Mouse (Mus musculus): Measurements from ENCODE around the gene Swap70. TPM values are rescaled to one million over a fixed set of nuclear protein-coding genes. Genes with fewer than 3 reads are reported as not detected.

Swap70 gene
- total and polyA plus RNA-seq, 3 experiments, result 56.0 to 233 (median 78.3) TPM

- peak; percentile 83 for ATAC-seq (ENCODE audit: extremely low read depth, insufficient number of reproducible peaks, low FRiP score, poor library complexity, severe bottlenecking)
- H3K4me3 ChIP-seq (ENCODE audit: low read depth, low read length), result no peak overlapping the region
Observed at GRCm38 (mm10) chr7:110241472-110242289, 20.2 kb downstream of the Swap70 start.

GRCm38 (mm10) chr7:110242290-110242581 lies 20.7 kb downstream of the Swap70 start:
- ATAC-seq (ENCODE audit: extremely low read depth, insufficient number of reproducible peaks, low FRiP score, poor library complexity, severe bottlenecking), result no peak
- peak overlapping the region; percentile 49; the same call in 1 of the 2 replicates for H3K4me3 ChIP-seq (ENCODE audit: low read depth, low read length)

More at GRCm38 (mm10) chr7:110241472-110242289, 20.2 kb downstream of the Swap70 start:
- DNase-seq (ENCODE audit: low spot score), result peak; percentile 18
- H3K9me3 ChIP-seq (replicated peaks), result no peaks in the 10 kb centered on the region
- peaks cover 52% of the 10 kb centered on the region for H3K4me1 ChIP-seq (ENCODE audit: insufficient read depth, low read depth, low read length)
- no peaks in the 10 kb centered on the region for H3K27me3 ChIP-seq (ENCODE audit: insufficient read depth, low read length)
- peaks cover 52% of the 10 kb centered on the region for H3K36me3 ChIP-seq (replicated peaks)
- TF ChIP-seq TAL1 (conservative IDR thresholded peaks at IDR 0.05; ENCODE audit: low read depth, low read length), result no peak

GRCm38 (mm10) chr7:110245128-110245527 lies 23.6 kb downstream of the Swap70 start:
- ATAC-seq (ENCODE audit: extremely low read depth, insufficient number of reproducible peaks, low FRiP score, poor library complexity, severe bottlenecking), result no peak
- DNase-seq (ENCODE audit: low spot score), result no peak
- H3K4me3 ChIP-seq (ENCODE audit: low read depth, low read length), result no peak overlapping the region
- TF ChIP-seq CTCF (IDR thresholded peaks at IDR 0.05; ENCODE audit: low read depth, low read length) (no peak), GATA1 (IDR thresholded peaks at IDR 0.05; ENCODE audit: borderline replicate concordance, low read length) (no peak), POLR2AphosphoS5 (IDR thresholded peaks at IDR 0.05; ENCODE audit: insufficient replicate concordance, low read depth, low read length) (no peak), TAL1 (conservative IDR thresholded peaks at IDR 0.05; ENCODE audit: low read depth, low read length) (no peak), GATA2 (IDR thresholded peaks at IDR 0.05; ENCODE audit: borderline replicate concordance, low read depth, low read length) (no peak)
- H3K36me3 ChIP-seq (replicated peaks), result peaks cover 74% of the 10 kb centered on the region
- peaks cover 33% of the 10 kb centered on the region for H3K4me1 ChIP-seq (ENCODE audit: insufficient read depth, low read depth, low read length)
- H3K9me3 ChIP-seq (replicated peaks), result no peaks in the 10 kb centered on the region
- no peaks in the 10 kb centered on the region for H3K27me3 ChIP-seq (ENCODE audit: insufficient read depth, low read length)

More at GRCm38 (mm10) chr7:110242290-110242581, 20.7 kb downstream of the Swap70 start:
- DNase-seq (ENCODE audit: low spot score), result no peak
- Histone ChIP-seq H3K36me3 (replicated peaks) (peaks cover 57% of the 10 kb centered on the region), H3K9me3 (replicated peaks) (no peaks in the 10 kb centered on the region), H3K4me1 (ENCODE audit: insufficient read depth, low read depth, low read length) (peaks cover 47% of the 10 kb centered on the region), H3K27me3 (ENCODE audit: insufficient read depth, low read length) (no peaks in the 10 kb centered on the region)
- no peak for TF ChIP-seq GATA1 (IDR thresholded peaks at IDR 0.05; ENCODE audit: borderline replicate concordance, low read length)
- no peak for TF ChIP-seq GATA2 (IDR thresholded peaks at IDR 0.05; ENCODE audit: borderline replicate concordance, low read depth, low read length)
- TF ChIP-seq CTCF (IDR thresholded peaks at IDR 0.05; ENCODE audit: low read depth, low read length), result no peak
- TF ChIP-seq POLR2AphosphoS5 (IDR thresholded peaks at IDR 0.05; ENCODE audit: insufficient replicate concordance, low read depth, low read length), result no peak
- TF ChIP-seq TAL1 (conservative IDR thresholded peaks at IDR 0.05; ENCODE audit: low read depth, low read length), result no peak

- no peak for ATAC-seq (ENCODE audit: extremely low read depth, insufficient number of reproducible peaks, low FRiP score, poor library complexity, severe bottlenecking)
- H3K36me3 ChIP-seq (replicated peaks), result peaks cover 77% of the 10 kb centered on the region
- no peak for DNase-seq (ENCODE audit: low spot score)
Observed at GRCm38 (mm10) chr7:110246526-110246925, 25.0 kb downstream of the Swap70 start.

DNA sequence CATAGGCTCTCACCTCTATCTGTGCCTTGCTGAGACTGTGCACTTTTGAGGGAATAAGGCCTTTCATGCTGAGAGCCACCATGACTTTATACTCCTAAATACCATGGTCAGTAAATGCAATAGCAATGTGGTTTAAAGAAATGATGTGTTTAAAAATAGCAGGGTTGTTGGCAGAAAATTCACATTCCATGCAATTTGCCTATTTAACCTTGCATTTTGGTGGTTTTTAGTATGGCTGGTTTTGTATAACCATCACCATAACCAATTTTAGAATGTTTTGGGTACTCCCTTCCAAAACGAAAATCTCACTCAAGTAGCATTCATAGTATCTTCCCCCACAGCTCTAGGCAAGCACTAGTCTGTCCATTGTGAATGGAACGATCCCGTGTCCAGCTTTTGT lies 26.3 kb downstream of the Swap70 start:
- DNase-seq (ENCODE audit: low spot score) (no peak), ATAC-seq (ENCODE audit: extremely low read depth, insufficient number of reproducible peaks, low FRiP score, poor library complexity, severe bottlenecking) (no peak)
- Histone ChIP-seq H3K4me1 (ENCODE audit: insufficient read depth, low read depth, low read length) (peaks cover 19% of the 10 kb centered on the region), H3K36me3 (replicated peaks) (peaks cover 82% of the 10 kb centered on the region), H3K4me3 (ENCODE audit: low read depth, low read length) (no peak overlapping the region), H3K9me3 (replicated peaks) (no peaks in the 10 kb centered on the region), H3K27me3 (ENCODE audit: insufficient read depth, low read length) (no peaks in the 10 kb centered on the region)
- TF ChIP-seq CTCF (IDR thresholded peaks at IDR 0.05; ENCODE audit: low read depth, low read length) (no peak), POLR2AphosphoS5 (IDR thresholded peaks at IDR 0.05; ENCODE audit: insufficient replicate concordance, low read depth, low read length) (no peak), TAL1 (conservative IDR thresholded peaks at IDR 0.05; ENCODE audit: low read depth, low read length) (no peak), GATA2 (IDR thresholded peaks at IDR 0.05; ENCODE audit: borderline replicate concordance, low read depth, low read length) (no peak), GATA1 (IDR thresholded peaks at IDR 0.05; ENCODE audit: borderline replicate concordance, low read length) (no peak)

More at GRCm38 (mm10) chr7:110246526-110246925, 25.0 kb downstream of the Swap70 start:
- H3K27me3 ChIP-seq (ENCODE audit: insufficient read depth, low read length), result no peaks in the 10 kb centered on the region
- H3K9me3 ChIP-seq (replicated peaks), result no peaks in the 10 kb centered on the region
- H3K4me1 ChIP-seq (ENCODE audit: insufficient read depth, low read depth, low read length), result peaks cover 25% of the 10 kb centered on the region
- no peak overlapping the region for H3K4me3 ChIP-seq (ENCODE audit: low read depth, low read length)
- no peak for TF ChIP-seq CTCF (IDR thresholded peaks at IDR 0.05; ENCODE audit: low read depth, low read length)
- TF ChIP-seq GATA1 (IDR thresholded peaks at IDR 0.05; ENCODE audit: borderline replicate concordance, low read length), result no peak
- no peak for TF ChIP-seq GATA2 (IDR thresholded peaks at IDR 0.05; ENCODE audit: borderline replicate concordance, low read depth, low read length)
- TF ChIP-seq TAL1 (conservative IDR thresholded peaks at IDR 0.05; ENCODE audit: low read depth, low read length), result no peak
- TF ChIP-seq POLR2AphosphoS5 (IDR thresholded peaks at IDR 0.05; ENCODE audit: insufficient replicate concordance, low read depth, low read length), result no peak

GRCm38 (mm10) chr7:110248677-110249076 lies 27.2 kb downstream of the Swap70 start:
- Histone ChIP-seq H3K4me1 (ENCODE audit: insufficient read depth, low read depth, low read length) (peaks cover 16% of the 10 kb centered on the region), H3K27me3 (ENCODE audit: insufficient read depth, low read length) (no peaks in the 10 kb centered on the region), H3K4me3 (ENCODE audit: low read depth, low read length) (no peak overlapping the region), H3K9me3 (replicated peaks) (no peaks in the 10 kb centered on the region), H3K36me3 (replicated peaks) (peaks cover 84% of the 10 kb centered on the region)
- no peak for DNase-seq (ENCODE audit: low spot score)
- ATAC-seq (ENCODE audit: extremely low read depth, insufficient number of reproducible peaks, low FRiP score, poor library complexity, severe bottlenecking), result no peak
- no peak for TF ChIP-seq GATA2 (IDR thresholded peaks at IDR 0.05; ENCODE audit: borderline replicate concordance, low read depth, low read length)
- TF ChIP-seq TAL1 (conservative IDR thresholded peaks at IDR 0.05; ENCODE audit: low read depth, low read length), result no peak
- no peak for TF ChIP-seq POLR2AphosphoS5 (IDR thresholded peaks at IDR 0.05; ENCODE audit: insufficient replicate concordance, low read depth, low read length)
- TF ChIP-seq GATA1 (IDR thresholded peaks at IDR 0.05; ENCODE audit: borderline replicate concordance, low read length), result no peak
- no peak for TF ChIP-seq CTCF (IDR thresholded peaks at IDR 0.05; ENCODE audit: low read depth, low read length)

Data from G1E (cell line).